Mouse (Mus musculus) layer of hippocampus, postnatal 14 days (tissue): Measurements from ENCODE around the gene Me1. TPM values are rescaled to one million over a fixed set of nuclear protein-coding genes. Genes with fewer than 3 reads are reported as not detected.

Experiments
- DNase-seq, 2 experiments: peaks; one replicate each; pipeline ENCODE4 v3.0.0; 2021 to 2022; ENCODE audit warnings: low spot score in 2 of 2, mixed read lengths in 1 of 2
- total RNA-seq, 2 experiments: library from RNA; stranded (reverse); gene quantifications; 2 replicates each; pipeline ENCODE4 v1.2.3; 2021

Gene Me1
- total RNA-seq, 2 experiments from 2014 or later: 84.3 to 87.7 TPM

DNA sequence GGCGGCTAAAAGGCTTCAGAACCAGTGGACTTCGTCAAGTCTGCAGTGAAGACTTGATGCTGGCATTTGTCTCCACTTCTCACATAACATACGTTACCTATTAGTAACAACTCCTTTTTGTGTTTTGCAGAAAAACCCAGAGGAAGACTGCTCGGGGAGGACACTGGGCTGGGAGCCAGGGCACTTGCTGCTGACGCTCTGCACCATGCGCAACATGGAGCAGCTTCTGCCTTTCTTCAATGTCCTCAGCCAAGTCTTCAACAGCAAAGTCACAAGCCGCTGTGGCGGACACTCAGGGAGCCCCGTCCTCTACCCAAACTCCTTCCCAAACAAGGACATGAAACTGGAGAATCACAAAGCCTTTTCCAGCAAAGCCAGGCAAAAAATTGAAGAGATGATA lies 141.9 kb downstream of the Me1 start:
- no peak for DNase-seq

DNA sequence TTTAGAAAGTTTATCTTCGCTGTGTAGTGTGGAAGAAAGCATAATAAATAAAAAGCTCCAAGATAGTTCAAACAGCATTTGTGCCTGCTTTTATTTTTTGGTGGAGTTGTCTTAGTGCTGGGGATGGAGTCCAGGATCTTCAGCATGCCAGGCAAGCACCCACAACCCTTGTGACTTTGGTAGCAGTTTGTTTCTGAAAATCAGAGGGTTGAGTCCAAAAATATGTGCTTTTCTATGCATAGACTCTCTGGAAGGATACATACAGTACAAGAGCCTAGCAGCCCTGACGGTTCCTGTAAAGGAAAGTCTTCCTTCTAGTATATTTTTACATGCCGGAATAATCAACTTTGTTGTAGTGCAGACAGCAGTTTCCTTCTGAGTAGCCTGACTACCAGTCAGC lies 145.0 kb downstream of the Me1 start:
- DNase-seq: no peak

DNA sequence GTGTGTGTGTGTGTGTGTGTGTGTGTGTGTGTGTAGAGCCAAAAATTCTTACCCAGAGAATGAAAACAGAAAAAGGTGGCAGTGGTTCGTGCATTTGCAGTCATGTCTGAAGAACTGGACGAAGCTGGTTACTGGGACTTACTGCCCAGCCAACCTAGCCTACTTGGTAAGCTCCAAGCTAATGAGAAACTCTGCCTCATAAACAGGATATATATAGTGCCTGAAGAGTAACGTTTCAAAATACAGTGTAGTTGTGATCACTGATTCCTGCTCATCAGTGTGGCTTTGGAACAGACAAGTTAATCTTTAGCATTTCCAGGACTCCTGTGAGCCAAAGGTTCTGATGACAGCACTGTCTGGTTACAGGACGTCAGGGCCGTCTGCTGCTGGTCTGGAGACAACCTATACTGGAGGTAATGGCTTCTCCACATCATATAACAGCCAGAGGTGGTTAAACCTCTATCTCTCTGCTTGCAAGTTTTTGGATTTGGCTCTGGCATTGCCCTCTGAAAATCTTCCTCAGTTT lies 146.1 kb downstream of the Me1 start:
- DNase-seq: no peak

DNA sequence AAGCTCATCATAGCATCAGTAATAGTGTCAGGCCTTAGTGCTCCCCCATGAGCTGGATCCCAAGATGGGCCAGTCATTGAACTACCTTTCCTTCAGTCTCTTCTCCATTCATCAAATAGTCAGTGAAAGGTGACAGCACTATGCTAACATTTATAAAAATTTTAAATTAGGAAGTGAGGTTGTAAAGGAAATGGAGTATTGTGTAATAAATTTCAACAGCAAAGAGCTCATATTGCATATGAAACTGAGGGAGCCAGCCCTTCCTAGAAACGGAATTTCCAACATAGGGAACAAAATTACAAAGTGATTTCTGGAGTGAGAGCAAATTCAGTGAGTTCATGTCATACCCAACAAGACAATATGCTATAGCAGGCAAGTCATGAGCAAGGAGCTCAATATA lies 151.2 kb downstream of the Me1 start:
- no peak for DNase-seq

DNA sequence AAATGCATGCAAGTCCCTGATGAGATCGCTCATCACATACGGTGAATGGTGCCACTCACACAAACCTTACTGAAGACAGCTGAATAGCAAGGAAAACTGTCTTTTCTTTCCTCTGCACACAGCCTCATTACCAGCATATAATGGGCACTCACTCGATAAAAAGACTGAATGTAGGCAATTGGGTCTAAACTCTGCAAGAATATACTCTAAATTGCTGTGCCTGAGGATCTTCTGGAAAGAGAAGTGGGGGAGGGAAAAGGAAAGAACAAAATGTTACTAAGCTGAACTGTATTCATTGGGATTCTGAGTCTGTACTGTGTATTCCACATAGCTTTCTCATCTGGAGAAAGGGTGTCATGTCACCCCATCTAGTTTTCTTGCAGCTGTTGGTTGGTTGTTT lies 152.3 kb downstream of the Me1 start:
- DNase-seq: no peak

DNA sequence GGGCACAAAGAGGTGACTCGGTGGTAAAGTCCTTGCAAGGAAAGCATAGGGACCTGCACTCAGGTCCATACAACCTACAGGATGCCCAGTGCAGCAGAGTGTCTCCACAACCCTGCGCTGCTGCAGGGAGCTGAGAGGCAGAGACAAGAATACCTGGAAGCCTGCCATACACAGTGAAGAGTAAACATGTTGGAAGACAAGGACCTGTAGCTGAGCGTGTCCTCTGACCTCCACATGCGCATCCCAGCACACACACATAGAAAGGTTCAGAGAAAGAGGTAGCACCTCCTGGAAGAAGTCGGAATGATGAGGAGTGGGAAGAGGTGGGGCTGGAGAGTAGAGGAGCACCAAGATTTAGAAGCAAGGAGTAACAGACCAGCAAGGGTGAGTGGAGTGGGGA lies 161.7 kb downstream of the Me1 start:
- no peak for DNase-seq

Other genes with a start within 250 kb of the Me1 start
- 1 to 10 TPM; 2.9 to 4.3 TPM for gene Ube2cbp, start 231.0 kb downstream of the Me1 start, total RNA-seq
- 10 to 100 TPM; 51.0 to 58.8 TPM for gene Dop1a, start 228.8 kb downstream of the Me1 start, total RNA-seq
- 10 to 100 TPM; 18.1 to 18.8 TPM for gene Pgm3, start 124.1 kb downstream of the Me1 start, total RNA-seq
- gene Rwdd2a, start 124.0 kb downstream of the Me1 start, total RNA-seq: 10 to 100 TPM; 32.3 to 35.7 TPM
- 10 to 100 TPM; 13.3 TPM for gene Prss35, start 47.7 kb upstream of the Me1 start, total RNA-seq
- 100 to 1,000 TPM; 507 to 511 TPM for gene Snap91, start 184.7 kb upstream of the Me1 start, total RNA-seq